Mouse (Mus musculus) macrophage (primary cell): ENCODE measurements around the gene Ibsp. TPM values are rescaled to one million over a fixed set of nuclear protein-coding genes. Genes with fewer than 3 reads are reported as not detected.

ENCODE experiments used
- H3K27ac ChIP-seq: fragments of 350-480 bp; formaldehyde crosslinking; 2 replicates; pipeline ENCODE4 v1.9.0; 2021
- H3K36me3 ChIP-seq: fragments of 350-480 bp; formaldehyde crosslinking; 2 replicates; pipeline ENCODE4 v1.9.0; 2021; ENCODE audit errors: inconsistent target
- H3K4me3 ChIP-seq: fragments of 350-480 bp; formaldehyde crosslinking; 2 replicates; pipeline ENCODE4 v1.9.0; 2021; ENCODE audit errors: inconsistent target
- H3K79me2 ChIP-seq: fragments of 350-480 bp; formaldehyde crosslinking; 2 replicates; pipeline ENCODE4 v1.9.0; 2021; ENCODE audit errors: inconsistent target
- WGBS: methylation state at CpG from one replicate; pipeline ENCODE4 v1.1.7; 2026; ENCODE audit warnings: inconsistent platforms; ENCODE audit not compliant: missing documents; 5-methylcytosine and 5-hydroxymethylcytosine counted together
- polyA plus RNA-seq: library from polyadenylated mRNA; stranded (reverse); fragments of 250-400 nt; gene quantifications from 3 replicates; pipeline ENCODE4 v1.2.4, GENCODE M21; 2018; ENCODE audit warnings: inconsistent platforms

The Ibsp gene
- polyA plus RNA-seq, 1 experiment from 2014 or later, result not detected

DNA sequence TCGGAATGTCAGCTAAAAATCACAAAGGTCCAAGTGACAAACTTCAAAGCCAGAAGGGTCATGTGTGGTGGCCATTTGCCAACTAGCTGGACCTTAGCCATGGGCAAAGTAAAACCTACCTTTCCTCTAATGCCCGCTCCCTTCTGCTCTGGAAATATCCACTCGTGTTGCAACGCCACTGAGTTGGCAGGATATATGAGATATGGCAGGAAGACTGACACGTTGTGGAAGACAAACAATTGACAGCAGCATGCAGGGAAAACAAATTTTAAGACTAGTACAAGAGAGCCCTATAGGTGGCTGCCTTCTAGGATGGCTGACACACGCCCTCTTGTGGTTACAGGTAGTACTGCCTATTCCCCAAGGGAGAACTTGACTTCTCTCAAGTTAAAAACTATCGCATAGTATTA is 34.3 kb downstream of the Ibsp start:
- Histone ChIP-seq H3K27ac (no peak overlapping the region), H3K4me3 (no peak overlapping the region)
- WGBS, result 18% methylated on average over 6 of the region's 7 CpGs

DNA sequence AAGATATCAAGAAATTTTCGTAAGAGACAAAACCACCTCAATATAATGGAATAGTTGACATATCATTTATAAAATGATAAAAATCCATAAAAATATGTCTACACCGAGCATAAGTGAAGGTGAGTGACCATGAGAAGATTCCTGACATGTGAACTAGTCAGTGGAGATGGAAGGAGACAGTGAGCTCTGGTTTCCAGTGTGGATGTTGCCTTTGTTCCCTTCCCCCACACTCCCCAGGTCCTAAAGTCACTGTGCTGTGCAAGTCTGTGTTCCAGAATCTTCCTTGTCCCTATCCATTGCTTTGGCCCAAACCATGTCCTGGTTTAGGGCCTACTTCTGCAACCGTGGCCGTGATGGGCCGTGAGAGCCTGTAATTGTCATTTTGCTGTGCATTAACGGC is 34.7 kb downstream of the Ibsp start:
- H3K79me2 ChIP-seq, result no peaks in the 10 kb centered on the region
- WGBS, result 77% methylated on average over 5 of the region's 6 CpGs
- H3K36me3 ChIP-seq, result no peaks in the 10 kb centered on the region
- H3K4me3 ChIP-seq, result no peak overlapping the region
- H3K27ac ChIP-seq, result no peak overlapping the region

More for the DNA sequence above, 34.3 kb downstream of the Ibsp start:
- no peaks in the 10 kb centered on the region for H3K36me3 ChIP-seq
- H3K79me2 ChIP-seq, result no peaks in the 10 kb centered on the region

DNA sequence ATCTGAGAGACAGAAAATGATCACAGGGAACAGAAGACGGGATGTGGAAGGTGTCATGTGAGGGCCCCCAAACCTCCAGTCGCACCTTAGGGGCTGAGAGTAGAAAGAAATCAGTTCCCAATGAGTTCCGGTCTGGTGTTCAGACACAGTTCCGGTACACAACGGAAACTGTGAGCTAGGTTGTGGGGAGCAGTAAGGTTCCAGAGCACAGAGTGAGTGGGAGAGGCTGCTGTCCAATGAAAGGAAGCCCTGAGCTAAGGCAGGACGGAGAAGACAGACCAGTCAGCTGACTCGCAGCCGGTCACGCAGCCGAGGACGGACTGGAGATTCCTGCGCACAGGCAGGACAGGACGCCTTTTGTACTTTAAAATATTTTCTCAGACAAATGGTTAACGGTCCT is 35.5 kb downstream of the Ibsp start:
- H3K27ac ChIP-seq, result no peak overlapping the region
- no peaks in the 10 kb centered on the region for H3K36me3 ChIP-seq
- H3K79me2 ChIP-seq, result no peaks in the 10 kb centered on the region
- no peak overlapping the region for H3K4me3 ChIP-seq
- WGBS, result 96% methylated on average over 14 of the region's 14 CpGs

- Histone ChIP-seq H3K36me3 (no peaks in the 10 kb centered on the region), H3K27ac (no peak overlapping the region), H3K79me2 (no peaks in the 10 kb centered on the region), H3K4me3 (no peak overlapping the region)
- WGBS, result 78% methylated on average over 5 of the region's 5 CpGs
Measured at GRCm38 (mm10) chr5:104335962-104336361, 37.0 kb downstream of the Ibsp start.

DNA sequence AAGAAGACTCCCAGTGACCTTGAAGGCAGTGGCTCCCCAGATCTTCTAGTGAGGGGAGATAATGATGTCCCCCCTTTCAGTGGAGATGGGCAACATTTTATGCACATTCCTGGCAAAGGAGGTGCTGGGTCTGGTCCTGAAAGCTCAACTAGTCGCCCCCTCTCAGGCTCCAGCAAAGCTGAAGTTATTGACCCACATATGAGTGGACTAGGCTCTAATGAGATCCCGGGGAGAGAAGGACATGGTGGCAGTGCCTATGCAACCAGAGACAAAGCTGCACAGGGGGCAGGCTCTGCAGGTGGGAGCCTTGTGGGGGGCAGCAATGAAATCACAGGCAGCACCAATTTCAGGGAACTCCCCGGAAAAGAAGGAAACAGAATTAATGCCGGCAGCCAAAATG is 38.5 kb downstream of the Ibsp start:
- no peak overlapping the region for H3K27ac ChIP-seq
- no peaks in the 10 kb centered on the region for H3K36me3 ChIP-seq
- H3K79me2 ChIP-seq, result no peaks in the 10 kb centered on the region
- WGBS, result 88% methylated on average over 4 of the region's 4 CpGs
- H3K4me3 ChIP-seq, result no peak overlapping the region

GRCm38 (mm10) chr5:104339009-104339408 is 40.0 kb downstream of the Ibsp start:
- 68% methylated on average over 3 of the region's 5 CpGs for WGBS
- Histone ChIP-seq H3K4me3 (no peak overlapping the region), H3K27ac (no peak overlapping the region), H3K36me3 (no peaks in the 10 kb centered on the region), H3K79me2 (no peaks in the 10 kb centered on the region)

DNA sequence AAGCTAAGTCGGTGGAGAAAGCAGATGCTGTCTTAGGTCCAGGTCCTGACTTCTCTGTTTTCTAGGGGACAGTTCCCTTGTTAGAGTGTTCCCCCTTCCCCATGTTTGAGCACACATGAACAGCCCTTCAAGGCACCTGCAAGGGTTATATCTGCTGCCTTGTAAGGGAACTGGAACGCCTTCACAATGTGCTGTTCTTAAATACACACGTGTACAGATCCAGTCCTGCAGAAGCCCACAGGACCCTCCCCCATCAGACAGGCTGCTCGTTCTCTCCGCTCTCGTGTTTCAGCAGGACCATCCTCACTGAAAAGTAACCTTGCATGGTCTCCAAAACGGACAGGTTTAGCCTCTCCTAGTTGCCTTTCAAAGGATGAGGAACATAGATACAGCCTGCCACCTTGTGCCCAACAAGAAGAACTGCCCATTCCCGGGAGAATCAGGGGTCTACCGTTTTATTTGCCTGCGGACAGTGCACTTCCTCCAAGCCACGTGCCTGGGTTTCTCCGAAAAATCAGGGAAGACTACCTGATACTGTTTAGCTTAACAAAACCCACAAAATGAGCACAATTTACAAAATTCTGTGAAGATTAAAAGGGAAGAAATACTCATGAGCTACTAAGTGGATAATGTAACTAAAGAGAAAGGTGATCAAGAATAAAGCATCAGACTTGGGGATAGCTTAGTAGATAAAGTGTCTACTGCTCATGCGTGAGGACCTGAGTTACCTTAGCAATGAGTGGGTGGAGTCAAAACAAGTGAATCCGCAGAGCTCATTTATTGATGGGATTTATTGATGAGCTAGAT is 40.9 kb downstream of the Ibsp start:
- WGBS, result 23% methylated on average over 14 of the region's 14 CpGs
- H3K36me3 ChIP-seq, result no peaks in the 10 kb centered on the region

DNA sequence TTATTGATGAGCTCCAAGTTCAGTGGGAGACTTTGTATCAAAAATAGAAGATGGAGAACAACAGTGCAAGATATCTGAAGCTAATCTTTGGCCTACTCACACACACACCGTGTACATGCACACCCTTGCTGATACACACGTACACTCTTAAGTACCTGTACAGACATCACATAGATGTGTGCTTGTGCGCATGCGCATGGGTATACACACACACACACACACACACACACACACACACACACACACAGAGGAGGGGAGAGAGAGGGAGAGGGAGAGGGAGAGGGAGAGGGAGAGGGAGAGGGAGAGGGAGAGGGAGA is 41.5 kb downstream of the Ibsp start:
- H3K4me3 ChIP-seq, result no peak overlapping the region
- no peaks in the 10 kb centered on the region for H3K36me3 ChIP-seq
- H3K79me2 ChIP-seq, result no peaks in the 10 kb centered on the region
- WGBS, result no CpG with 5 or more reads among the region's 4 CpGs
- H3K27ac ChIP-seq, result no peak overlapping the region

More for the DNA sequence above, 40.9 kb downstream of the Ibsp start:
- Histone ChIP-seq H3K79me2 (no peaks in the 10 kb centered on the region), H3K4me3 (no peak overlapping the region), H3K27ac (no peak overlapping the region)

DNA sequence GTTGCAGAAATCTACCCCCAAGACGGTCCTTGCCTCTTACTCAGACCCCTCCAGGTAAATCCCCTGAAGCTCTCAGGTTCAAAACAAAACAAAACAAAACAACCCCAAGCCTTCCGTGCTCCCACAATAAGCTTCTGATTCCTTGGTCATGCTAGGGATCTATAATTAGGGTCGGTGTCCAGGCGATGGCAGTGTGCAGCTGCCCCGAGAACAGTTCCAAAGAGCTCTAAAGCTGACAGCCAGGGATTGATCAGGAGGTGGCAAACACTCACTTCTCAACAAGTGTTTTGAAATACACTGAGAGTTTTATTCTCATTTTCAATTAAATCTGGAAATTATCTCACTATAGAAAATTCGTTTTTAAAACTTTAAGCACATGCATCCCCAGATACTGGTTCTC is 43.9 kb downstream of the Ibsp start:
- no peaks in the 10 kb centered on the region for H3K79me2 ChIP-seq
- H3K4me3 ChIP-seq, result no peak overlapping the region
- WGBS, result 53% methylated on average over 6 of the region's 6 CpGs
- no peaks in the 10 kb centered on the region for H3K36me3 ChIP-seq
- H3K27ac ChIP-seq, result no peak overlapping the region

DNA sequence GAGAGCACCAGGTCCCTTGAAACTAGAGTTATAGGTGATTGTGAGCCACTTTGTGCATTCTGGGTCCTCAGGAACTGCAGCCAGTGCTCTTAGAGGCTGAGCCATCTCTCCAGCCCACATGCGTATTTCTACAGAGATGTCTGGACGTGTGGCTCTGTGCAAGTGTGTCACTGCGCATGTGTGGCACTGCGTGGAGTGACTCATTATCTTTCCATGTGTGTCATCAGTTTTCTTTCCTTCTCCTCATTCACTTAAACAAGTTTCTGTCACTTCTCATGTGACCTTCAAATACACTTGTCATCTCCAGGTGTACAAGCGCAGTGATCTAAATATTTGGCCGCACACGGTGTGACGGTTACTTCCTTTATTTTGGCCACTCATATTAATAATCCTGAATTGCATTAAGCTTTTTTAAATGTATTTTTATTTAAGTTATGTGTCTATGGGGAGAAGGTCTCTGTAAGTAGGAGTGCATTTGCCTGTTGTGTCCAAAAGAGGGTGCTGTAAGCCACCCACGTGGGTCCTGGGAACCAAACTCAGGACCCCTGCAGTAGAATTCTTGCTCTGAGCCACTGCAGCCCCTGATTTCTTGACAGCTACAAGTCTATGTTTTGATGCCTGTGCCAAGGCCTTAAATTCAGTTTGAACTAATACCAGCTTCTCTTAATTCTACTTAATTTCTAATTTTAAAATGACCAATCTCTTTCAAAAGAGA is 45.7 kb downstream of the Ibsp start:
- Histone ChIP-seq H3K27ac (peak overlapping the region; percentile 7; the same call in 1 of the 2 replicates), H3K4me3 (no peak overlapping the region), H3K36me3 (no peaks in the 10 kb centered on the region), H3K79me2 (no peaks in the 10 kb centered on the region)
- 68% methylated on average over 9 of the region's 9 CpGs for WGBS

DNA sequence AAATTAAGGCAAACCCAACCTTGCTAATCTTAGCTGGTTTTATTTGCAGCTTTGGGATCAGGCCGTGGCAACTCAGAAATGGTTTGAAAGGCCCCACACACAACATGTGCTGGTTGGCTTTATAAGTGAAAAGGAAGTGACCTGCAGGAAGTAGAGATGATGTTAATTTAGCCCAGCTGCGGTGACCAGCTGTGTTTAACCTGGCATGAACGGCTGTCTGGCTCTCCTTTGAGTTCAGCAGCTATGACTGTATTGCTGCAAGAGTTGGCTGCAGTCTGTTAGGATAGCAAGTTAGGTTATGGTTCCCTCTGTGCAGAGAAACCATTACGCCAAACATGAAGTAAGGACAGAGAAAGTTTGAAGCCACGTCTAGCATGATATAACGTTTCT is 46.3 kb downstream of the Ibsp start:
- H3K79me2 ChIP-seq, result no peaks in the 10 kb centered on the region
- peak overlapping the region; percentile 7; the same call in 1 of the 2 replicates for H3K27ac ChIP-seq
- H3K36me3 ChIP-seq, result no peaks in the 10 kb centered on the region
- no peak overlapping the region for H3K4me3 ChIP-seq
- 59% methylated on average over 6 of the region's 6 CpGs for WGBS

DNA sequence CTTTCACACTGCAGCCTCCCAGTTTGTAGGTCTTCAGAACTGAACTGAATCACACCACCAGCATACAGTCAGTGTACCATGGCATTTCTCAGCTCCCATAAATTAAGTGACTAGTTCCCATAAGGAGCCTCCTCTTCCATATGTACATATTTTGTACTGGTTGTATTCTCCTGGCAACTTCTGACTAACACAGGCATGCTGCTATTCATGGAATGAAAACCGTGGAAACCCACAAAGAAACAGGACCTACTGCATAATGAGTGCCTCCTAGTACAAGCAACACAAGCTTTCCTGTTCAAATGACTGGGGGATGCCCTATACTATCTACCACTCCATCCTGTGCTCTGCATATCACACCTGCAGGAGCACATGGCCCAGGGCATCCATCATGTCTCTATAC is 52.1 kb downstream of the Ibsp start:
- H3K4me3 ChIP-seq, result no peak overlapping the region
- WGBS, result 82% methylated on average over 1 of the region's 1 CpGs

DNA sequence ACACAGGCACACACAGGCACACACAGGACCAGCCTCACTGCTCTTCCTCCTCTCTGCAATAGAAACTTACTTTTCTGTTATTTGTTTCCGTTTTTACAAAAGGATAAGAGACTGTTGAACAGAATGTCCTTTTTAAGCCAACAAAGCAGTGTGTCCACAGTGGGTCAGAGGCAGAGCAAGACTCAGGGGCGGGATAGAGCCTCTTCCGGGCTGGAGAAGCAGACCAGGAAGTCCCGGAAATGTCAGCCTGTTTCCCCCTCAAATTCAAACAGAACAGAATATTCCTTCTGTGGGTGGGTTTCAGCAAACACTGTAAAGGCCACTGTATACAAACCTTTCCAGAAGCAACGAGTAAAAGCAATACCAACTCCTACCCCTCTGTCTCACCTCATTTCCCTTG is 52.9 kb downstream of the Ibsp start:
- H3K27ac ChIP-seq, result peak overlapping the region; percentile 12
- no peaks in the 10 kb centered on the region for H3K79me2 ChIP-seq
- no peak overlapping the region for H3K4me3 ChIP-seq
- 17% methylated on average over 5 of the region's 5 CpGs for WGBS
- H3K36me3 ChIP-seq, result no peaks in the 10 kb centered on the region

More for the DNA sequence above, 52.1 kb downstream of the Ibsp start:
- Histone ChIP-seq H3K79me2 (no peaks in the 10 kb centered on the region), H3K27ac (no peak overlapping the region), H3K36me3 (no peaks in the 10 kb centered on the region)

DNA sequence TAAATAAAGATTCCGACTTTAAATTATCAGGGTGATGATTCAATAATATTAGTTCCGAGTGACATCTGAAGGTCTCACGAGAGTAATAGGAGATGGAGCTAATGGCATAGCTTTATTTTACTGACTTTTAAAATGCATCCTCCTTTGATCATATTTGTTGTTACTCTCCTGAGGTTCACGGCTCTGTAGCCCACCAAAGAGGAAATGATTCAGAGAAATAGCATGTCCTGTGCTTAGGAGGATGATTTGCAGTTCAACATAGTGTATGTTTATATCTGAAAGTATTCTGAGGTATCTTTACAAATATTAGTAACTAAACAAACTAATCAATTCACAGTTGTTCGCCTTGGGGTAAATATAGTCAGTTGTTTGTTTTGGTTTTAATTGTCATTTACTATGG is 58.6 kb downstream of the Ibsp start:
- Histone ChIP-seq H3K4me3 (no peak overlapping the region), H3K79me2 (no peaks in the 10 kb centered on the region), H3K36me3 (no peaks in the 10 kb centered on the region), H3K27ac (peak overlapping the region; percentile 67; the same call in 1 of the 2 replicates)
- WGBS, result 61% methylated on average over 5 of the region's 5 CpGs

DNA sequence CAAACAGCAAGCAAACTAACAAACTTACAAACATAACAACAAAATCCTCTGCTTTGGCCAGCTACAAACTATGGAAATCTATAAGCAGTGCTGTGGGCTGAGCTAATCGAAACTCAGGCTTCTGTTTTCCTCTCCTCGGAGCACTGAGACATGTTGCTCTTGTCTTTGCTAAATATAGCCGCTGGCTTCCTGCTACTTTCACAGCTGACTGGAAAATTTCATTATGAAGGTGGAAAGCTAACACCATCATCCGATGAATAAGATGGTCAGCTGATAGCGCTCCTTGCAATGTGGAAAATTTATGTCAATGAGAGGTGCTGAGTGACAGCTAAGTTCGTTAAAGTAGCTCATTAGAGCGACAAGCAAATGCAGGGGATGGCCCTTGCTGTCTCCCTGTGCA is 59.6 kb downstream of the Ibsp start:
- H3K4me3 ChIP-seq, result no peak overlapping the region
- H3K79me2 ChIP-seq, result no peaks in the 10 kb centered on the region
- WGBS, result 14% methylated on average over 7 of the region's 7 CpGs
- peak overlapping the region; percentile 67 for H3K27ac ChIP-seq
- no peaks in the 10 kb centered on the region for H3K36me3 ChIP-seq
